Mouse (Mus musculus) heart, postnatal 10 days (tissue): ENCODE data around the gene Mad2l2. TPM values are rescaled to one million over a fixed set of nuclear protein-coding genes. Genes with fewer than 3 reads are reported as not detected.
"Not testable (repeated sequence)": the region's sequence is repeated elsewhere in the genome, so short reads cannot be mapped to it uniquely, and the experiment has no call there.

ENCODE experiments used
- DNase-seq, 2 experiments: peaks; one replicate each; pipeline ENCODE4 v3.0.0; 2021
- intact Hi-C: fragments of 180-260 bp; cut with DNase I; formaldehyde crosslinking; loops from one replicate; pipeline ENCODE4 v1.15.1; 2025
- microRNA-seq, 2 experiments: library from miRNA; unstranded; fragments of <30 nt; microRNA quantifications; one replicate each; pipeline ENCODE4 v1.2.0; 2022
- total RNA-seq, 2 experiments: library from RNA; stranded (reverse); gene quantifications; 2 replicates each; pipeline ENCODE4 v1.2.3; 2021

Gene Mad2l2
- total RNA-seq, 2 experiments from 2014 or later, result 12.5 to 15.1 TPM

- peak; percentile 54 to 82 for DNase-seq
- intact Hi-C loops, result loop anchor here (5.0 kb wide), 1 partner anchor 440 kb away; no protein-coding TSS in a partner anchor
Observed at GRCm38 (mm10) chr4:148166986-148167385, 36.8 kb downstream of the Mad2l2 start.

GRCm38 (mm10) chr4:148168287-148168686 is 38.1 kb downstream of the Mad2l2 start:
- DNase-seq, result peak; percentile 61 to 71
- intact Hi-C loops, result loop anchor here (2.0 to 5.0 kb wide), 2 partner anchors 121 to 439 kb away; no protein-coding TSS in a partner anchor

GRCm38 (mm10) chr4:148169586-148169985 is 39.4 kb downstream of the Mad2l2 start:
- intact Hi-C loops, result loop anchor here (2.0 to 5.0 kb wide), 2 partner anchors 119 to 438 kb away; no protein-coding TSS in a partner anchor
- DNase-seq, result no peak

GRCm38 (mm10) chr4:148170842-148171241 is 40.7 kb downstream of the Mad2l2 start:
- peak; percentile 44 to 72 for DNase-seq
- intact Hi-C loops, result loop anchor here (2.0 kb wide), 1 partner anchor 264 kb away; no protein-coding TSS in a partner anchor

GRCm38 (mm10) chr4:148171261-148171660 is 41.1 kb downstream of the Mad2l2 start:
- intact Hi-C loops, result loop anchor here (2.0 kb wide), 1 partner anchor 264 kb away; no protein-coding TSS in a partner anchor
- DNase-seq, result no peak

GRCm38 (mm10) chr4:148173811-148174494 is 43.8 kb downstream of the Mad2l2 start:
- intact Hi-C loops, result no loop called here
- no peak for DNase-seq

GRCm38 (mm10) chr4:148174495-148174862 is 44.3 kb downstream of the Mad2l2 start:
- intact Hi-C loops, result no loop called here
- no peak for DNase-seq

GRCm38 (mm10) chr4:148176603-148177002 is 46.4 kb downstream of the Mad2l2 start:
- intact Hi-C loops, DNase-seq: not testable (repeated sequence)

GRCm38 (mm10) chr4:148177716-148178115 is 47.5 kb downstream of the Mad2l2 start:
- intact Hi-C loops, result no loop called here
- no peak for DNase-seq

GRCm38 (mm10) chr4:148181483-148181882 is 51.3 kb downstream of the Mad2l2 start:
- intact Hi-C loops, result no loop called here
- no peak for DNase-seq

GRCm38 (mm10) chr4:148182363-148182762 is 52.2 kb downstream of the Mad2l2 start:
- intact Hi-C loops, result no loop called here
- no peak for DNase-seq

- intact Hi-C loops, result no loop called here
- no peak for DNase-seq
Observed at GRCm38 (mm10) chr4:148184564-148184963, 54.4 kb downstream of the Mad2l2 start.

- intact Hi-C loops, result no loop called here
- DNase-seq, result no peak
Observed at GRCm38 (mm10) chr4:148185819-148186218, 55.6 kb downstream of the Mad2l2 start.

GRCm38 (mm10) chr4:148188767-148189166 is 58.6 kb downstream of the Mad2l2 start:
- DNase-seq, intact Hi-C loops: not testable (repeated sequence)

GRCm38 (mm10) chr4:148192707-148193245 is 62.6 kb downstream of the Mad2l2 start:
- DNase-seq, result no peak
- intact Hi-C loops, result no loop called here

GRCm38 (mm10) chr4:148194400-148194799 is 64.2 kb downstream of the Mad2l2 start:
- intact Hi-C loops, result no loop called here

More at GRCm38 (mm10) chr4:148194400-148194799, 64.2 kb downstream of the Mad2l2 start:
- DNase-seq, result no peak

Small RNA genes lying within 50 kb of the gene (microRNA-seq; reads per million reads assigned to microRNA genes)
- 0 reads per million in 2 experiments for gene Mir7022

Other genes starting within 250 kb of the Mad2l2 start
- 100 to 1,000 TPM; 583 to 610 TPM for gene Mfn2, start 225.7 kb upstream of the Mad2l2 start, total RNA-seq
- gene Plod1, start 193.6 kb upstream of the Mad2l2 start, total RNA-seq, result 100 to 1,000 TPM in 1 of 2 experiments, 10 to 100 TPM in 1; 97.7 to 104 TPM
- 10 to 100 TPM; 47.0 to 49.5 TPM for gene 2510039O18Rik, start 189.5 kb upstream of the Mad2l2 start, total RNA-seq
- 100 to 1,000 TPM; 204 to 360 TPM for gene Nppb, start 144.6 kb upstream of the Mad2l2 start, total RNA-seq
- 1,000 to 10,000 TPM in 1 of 2 experiments, 100 to 1,000 TPM in 1; 613 to 1,804 TPM for gene Nppa, start 129.7 kb upstream of the Mad2l2 start, total RNA-seq
- gene Clcn6, start 91.6 kb upstream of the Mad2l2 start, total RNA-seq, result 10 to 100 TPM; 11.0 to 14.6 TPM
- gene Mthfr, start 91.3 kb upstream of the Mad2l2 start, total RNA-seq, result 10 to 100 TPM; 15.2 to 16.5 TPM
- gene Agtrap, start 42.4 kb upstream of the Mad2l2 start, total RNA-seq, result 10 to 100 TPM; 33.6 to 37.0 TPM
- gene Draxin, start 314 bp downstream of the Mad2l2 start, total RNA-seq, result not detected
- gene Fbxo6, start 21.8 kb downstream of the Mad2l2 start, total RNA-seq, result 10 to 100 TPM; 26.4 to 26.9 TPM
- gene Fbxo44, start 30.1 kb downstream of the Mad2l2 start, total RNA-seq, result 10 to 100 TPM; 11.2 to 11.8 TPM
- gene Fbxo2, start 30.2 kb downstream of the Mad2l2 start, total RNA-seq, result not detected
- gene Disp3, start 157.6 kb downstream of the Mad2l2 start, total RNA-seq, result under 1 TPM in 1 of 2 experiments, not detected in 1; 0.14 TPM